Mouse (Mus musculus) lung, postnatal 25 days (tissue): ENCODE data around the gene Slc12a7.

Experiments
- DNase-seq: peaks from one replicate; pipeline ENCODE4 v3.0.0; 2022; ENCODE audit warnings: low spot score

Slc12a7 gene

GRCm38 (mm10) chr13:73818921-73819320 is 86.0 kb downstream of the Slc12a7 start:
- no peak for DNase-seq

GRCm38 (mm10) chr13:73821251-73821650 is 88.4 kb downstream of the Slc12a7 start:
- DNase-seq = no peak

GRCm38 (mm10) chr13:73822187-73822800 is 89.4 kb downstream of the Slc12a7 start:
- peak; percentile 74 for DNase-seq

- DNase-seq = no peak
Measured at GRCm38 (mm10) chr13:73823711-73824110, 90.8 kb downstream of the Slc12a7 start.

DNA sequence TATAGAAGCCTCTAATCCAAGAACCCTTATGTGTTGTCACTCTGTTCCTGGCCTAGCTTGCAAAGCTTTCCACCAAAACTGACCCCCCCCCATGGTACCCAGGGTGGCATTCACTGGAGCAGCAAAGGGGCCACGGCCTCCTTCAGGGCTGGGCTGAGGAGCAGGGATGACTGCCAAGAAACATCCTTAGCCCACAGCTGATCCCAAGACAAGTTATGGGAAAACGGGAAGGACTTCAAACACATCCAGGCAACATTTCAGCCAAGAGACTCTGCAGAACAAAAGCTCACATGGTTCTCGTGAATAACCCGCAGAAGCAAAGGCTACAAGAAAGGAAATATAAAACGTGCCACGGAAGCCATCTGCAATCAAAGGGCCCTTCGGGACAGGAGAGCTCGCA is 94.3 kb downstream of the Slc12a7 start:
- no peak for DNase-seq

- peak; percentile 49 for DNase-seq
Measured at GRCm38 (mm10) chr13:73831486-73831885, 98.6 kb downstream of the Slc12a7 start.

- no peak for DNase-seq
Measured at GRCm38 (mm10) chr13:73833809-73834208, 100.9 kb downstream of the Slc12a7 start.

DNA sequence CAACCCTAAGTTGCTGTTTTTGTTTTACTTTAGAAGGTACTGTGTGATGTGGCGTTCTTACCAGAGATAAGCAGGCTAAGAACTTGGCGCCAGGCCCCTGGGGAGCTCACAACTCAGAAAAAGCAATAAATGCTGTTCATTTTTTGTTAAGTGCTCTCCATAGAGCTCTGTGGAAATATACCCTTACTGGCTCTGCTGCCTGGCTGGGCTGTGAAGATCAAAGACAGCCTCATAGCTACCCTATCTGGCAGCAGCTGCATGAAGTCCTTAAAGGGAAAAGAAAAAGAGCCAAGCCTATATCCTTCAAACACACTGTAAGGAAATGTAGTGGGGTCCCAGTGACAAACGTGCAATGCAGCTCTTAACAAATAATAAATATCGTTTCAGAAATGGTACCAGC is 102.9 kb downstream of the Slc12a7 start:
- DNase-seq = no peak

GRCm38 (mm10) chr13:73836491-73836890 is 103.6 kb downstream of the Slc12a7 start:
- DNase-seq = no peak

DNA sequence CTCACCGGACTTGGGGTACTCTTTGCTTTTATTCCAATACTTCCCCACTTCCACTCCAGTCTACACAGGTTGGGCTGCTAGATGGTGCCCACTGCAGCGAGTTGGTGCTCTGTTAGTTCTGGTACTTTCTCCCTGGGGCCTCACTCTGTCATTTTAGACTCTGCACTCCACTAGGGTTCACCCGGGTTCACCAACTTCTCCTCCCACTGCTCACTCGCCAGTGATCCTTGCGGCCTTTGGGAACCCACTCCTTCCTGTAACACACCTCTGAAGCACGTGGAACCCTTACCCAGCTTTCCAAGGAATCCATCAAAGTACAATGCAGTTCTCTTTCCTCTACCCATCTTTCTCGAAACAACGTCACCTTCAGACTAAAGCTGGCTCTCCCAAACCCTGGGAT is 104.8 kb downstream of the Slc12a7 start:
- no peak for DNase-seq

- DNase-seq = no peak
Measured at GRCm38 (mm10) chr13:73839137-73839548, 106.2 kb downstream of the Slc12a7 start.

DNA sequence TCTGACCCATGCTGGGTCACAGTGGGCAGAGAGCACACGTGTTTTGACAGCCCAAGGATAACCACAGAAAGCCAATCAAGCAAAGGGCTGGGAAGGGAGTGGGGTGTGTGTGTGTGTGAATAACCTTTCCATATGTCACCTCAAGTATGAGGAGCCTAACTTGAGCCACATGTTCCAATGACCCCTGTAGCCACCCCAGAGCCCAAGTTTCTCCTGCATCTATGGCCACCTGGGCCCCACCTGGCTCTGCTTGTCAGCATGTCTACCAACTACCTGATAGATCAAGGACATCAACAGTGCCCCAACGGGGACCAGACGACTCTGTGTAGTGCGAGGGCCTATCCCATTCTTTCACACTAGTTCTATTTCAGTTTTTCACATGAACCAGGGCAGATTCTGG is 106.8 kb downstream of the Slc12a7 start:
- no peak for DNase-seq

DNA sequence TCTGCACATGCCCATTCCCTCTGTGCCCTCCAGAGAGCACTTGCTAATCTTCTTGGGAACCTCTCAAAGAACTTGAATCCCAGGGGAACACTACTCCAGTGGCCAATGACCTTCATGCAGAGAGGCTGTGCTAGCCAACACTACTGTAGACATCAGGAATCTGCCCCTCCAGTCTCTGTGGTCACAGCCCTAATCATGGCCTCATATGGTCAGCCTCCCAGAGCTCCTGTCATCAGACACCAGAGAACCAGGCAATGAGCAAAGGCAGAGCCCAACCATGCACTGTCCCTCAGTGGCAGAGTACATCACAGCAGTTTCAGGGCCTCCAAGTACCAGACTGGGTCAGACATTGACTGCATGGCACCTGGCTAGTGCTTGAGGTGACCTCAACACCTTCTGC is 109.8 kb downstream of the Slc12a7 start:
- DNase-seq = no peak

DNA sequence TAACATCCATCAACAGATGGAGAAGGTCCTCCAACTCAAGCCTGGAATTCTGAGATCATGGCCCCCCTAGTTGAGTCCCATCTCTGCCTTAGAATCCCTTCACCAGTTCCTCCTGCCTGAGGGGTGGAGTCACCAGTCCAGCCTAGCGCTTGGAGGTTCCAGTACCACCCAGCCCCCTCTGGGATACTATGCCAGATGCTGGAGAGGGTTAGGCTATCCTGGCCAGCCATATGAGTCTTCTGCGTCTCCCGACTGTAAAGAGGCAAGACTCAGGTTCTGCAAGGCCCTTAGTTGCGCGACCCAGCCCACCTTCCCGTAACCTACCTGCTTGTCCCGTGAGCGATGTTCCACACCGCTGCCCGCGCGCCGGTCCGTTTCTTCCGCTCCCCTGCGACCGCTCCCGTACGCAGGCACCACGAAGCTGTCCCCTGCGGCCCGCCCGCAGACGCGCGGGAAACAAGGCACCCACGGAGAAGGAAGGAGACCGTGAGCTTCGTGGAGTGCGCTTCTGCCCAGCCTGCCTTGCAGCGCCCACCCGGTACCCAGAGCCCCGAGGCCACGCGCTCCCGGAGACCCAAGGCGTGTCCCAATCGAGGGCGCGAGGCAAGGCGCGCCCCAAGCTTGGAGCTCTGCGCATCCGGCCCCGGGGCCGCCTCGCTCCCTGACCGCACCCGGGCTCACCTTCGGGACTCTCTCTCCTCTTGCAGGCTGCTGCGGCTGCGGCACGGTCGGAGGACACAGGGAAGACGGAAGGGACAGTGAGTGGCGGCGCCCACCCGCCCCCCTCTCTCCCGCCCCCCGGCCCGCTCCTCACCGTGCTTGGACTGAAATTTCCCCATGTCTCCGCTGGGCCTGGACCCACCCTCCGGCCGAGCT is 113.9 kb downstream of the Slc12a7 start:
- no peak for DNase-seq

DNA sequence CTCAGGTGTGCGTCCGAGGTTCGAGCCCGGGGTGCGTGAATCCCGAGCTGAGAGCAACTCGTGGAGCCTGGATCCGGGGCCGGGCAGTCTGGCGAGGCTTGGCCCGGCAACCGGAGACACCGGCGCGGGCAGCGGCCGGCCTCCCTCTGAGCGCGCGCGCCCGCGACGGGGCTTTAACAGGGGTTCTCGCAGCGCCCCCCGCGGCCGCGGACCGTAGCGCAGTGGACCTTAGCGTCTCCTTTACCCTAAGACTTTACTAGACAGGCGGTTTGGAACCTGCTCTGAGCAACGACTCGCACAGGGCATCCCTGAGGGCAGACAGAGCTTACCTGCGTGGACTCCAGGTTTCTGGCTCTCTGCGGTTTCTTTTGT is 114.6 kb downstream of the Slc12a7 start, which contains the start of gene Nkd2:
Gene Nkd2 (minus strand): TSS at position 167 of the 372 bp plus-strand sequence.
- peak; percentile 83 for DNase-seq
